Mouse (Mus musculus) urinary bladder, postnatal 36 days (tissue): ENCODE measurements around the gene Pald1.

ENCODE experiments used
- DNase-seq, 2 experiments: peaks; one replicate each; pipeline ENCODE4 v3.0.0; 2022; ENCODE audit warnings: low spot score in 2 of 2, mixed read lengths in 1 of 2

Pald1 gene

DNA sequence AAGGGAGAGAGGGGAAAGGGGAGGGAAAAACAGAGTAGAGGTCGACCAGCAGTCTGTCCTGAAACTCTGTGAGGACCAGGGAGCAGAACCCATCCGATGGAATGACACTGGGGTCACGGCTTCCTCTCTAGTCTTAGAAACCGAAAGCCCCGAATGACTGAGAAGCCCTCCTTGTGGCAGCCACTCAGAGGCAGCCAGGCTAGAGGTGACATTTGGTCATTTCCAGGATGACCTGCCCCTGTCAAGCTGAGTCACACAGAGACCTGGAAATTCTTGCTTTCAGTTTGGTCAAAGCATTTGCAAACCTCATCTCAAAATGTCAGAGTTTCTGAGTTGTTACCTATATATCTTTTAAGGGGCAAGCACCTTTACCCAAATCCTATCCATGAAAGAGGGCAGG is 102.2 kb downstream of the Pald1 start:
- DNase-seq = no peak

DNA sequence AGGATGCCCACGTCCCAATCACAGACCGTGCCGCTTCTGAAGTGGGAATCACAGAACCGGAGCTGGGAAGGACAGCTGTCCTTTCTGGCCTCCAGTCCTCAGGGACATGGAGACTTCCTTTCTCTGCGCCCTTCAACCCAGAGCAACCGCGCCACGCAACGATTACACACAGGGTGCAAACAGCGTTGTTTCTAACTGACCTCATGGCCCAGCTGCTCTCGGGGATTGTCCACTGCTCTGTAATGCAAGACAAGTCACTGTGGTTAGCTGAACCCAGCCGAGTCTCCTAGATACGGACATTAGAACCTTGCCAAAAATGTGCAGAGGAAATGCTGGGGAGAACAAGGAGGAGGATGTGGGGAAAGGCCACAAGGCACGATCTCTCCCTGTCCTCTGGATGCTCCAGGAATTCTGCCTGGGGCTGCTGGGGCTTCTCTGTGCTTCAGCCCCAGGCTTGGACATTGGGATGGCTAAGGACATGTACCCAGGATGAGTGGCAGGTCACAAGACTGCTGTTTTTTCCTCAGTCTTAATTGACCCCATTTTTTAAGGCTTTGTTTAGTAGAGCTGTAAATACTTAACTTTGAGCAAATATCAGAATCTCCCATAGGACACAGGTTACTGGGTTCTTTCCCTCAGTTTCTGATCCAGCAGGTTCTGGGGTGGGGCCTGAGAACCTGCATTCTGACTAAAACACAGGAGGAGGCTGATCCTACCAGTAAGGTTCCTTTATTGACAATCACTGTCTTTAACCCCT is 105.2 kb downstream of the Pald1 start:
- peak in 1 of 2 experiments; percentile 57 for DNase-seq

DNA sequence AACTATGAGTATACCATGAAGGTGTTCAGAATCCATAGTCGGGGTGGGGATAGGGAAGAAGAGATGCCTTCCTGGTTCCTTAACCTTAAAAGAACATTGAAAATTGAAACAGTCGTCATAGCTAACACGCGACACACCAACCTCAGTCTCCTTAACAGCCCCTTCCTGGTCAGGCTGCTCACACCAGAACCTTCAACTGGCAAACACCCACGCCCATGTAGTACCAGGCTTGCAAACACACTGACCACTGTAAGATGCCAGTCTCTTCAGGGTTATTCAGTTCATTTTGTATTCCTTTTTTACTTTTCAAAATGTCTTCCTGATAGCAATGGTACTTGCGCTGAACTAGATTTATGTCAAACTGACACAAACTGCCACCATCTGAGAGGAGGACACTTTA is 106.3 kb downstream of the Pald1 start:
- DNase-seq = no peak

DNA sequence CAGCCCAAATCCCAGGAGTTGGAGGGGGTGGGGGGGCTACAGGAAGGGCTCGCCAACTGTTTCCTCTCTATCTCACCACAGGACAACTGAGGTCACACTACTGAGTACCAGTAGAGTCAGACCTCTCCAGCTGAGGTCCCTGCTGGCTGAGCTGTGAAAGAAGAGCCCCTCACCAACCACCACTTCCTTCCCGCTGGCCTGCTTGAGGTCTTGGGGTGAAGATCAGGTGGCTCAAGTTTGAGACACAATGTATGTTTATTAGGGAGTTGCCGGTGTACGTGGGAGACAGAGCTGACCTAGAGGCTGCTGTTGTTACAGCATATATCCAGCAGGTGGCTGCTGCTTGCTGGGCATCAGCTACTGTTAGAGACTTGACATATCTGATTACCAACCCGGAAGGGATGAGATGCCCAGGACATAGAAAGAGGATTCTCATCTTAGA is 107.6 kb downstream of the Pald1 start:
- DNase-seq = no peak

DNA sequence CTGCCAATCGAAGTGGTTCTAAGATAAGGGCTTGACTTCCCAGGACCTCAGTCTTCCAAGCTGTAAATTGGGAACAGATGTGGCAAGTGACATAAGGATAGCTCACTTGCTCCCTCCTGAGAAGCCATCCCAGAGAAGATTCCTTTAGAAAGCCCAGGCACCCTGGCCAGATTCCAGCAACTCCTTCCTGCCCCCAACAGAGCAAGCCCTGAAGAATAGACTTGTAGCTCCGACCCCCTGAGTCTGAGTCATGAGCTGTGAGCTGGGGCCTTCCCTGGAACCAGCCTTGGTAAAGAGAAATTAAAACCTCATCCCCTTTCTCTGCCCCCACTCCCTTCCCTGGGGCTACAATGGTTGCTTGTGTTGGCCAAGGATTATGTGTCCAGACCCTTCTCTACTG is 108.8 kb downstream of the Pald1 start:
- DNase-seq = no peak

DNA sequence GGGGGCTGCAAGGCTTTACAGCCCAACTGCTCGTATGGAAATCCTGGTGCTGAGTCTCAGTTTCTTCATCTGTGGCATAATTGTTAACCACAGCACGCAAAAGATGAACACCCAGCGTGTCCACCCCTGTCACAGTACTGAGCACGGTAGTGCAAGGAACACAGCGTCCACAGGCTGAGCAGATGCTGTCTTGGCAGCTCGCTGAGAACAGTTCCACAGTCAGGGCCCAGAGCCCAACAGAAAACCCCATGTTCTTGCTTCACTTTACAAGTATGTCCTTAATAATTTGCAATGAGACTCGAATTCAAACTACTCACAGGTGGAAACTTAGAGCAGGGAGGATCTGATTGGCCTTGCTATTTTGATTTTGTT is 109.5 kb downstream of the Pald1 start:
- DNase-seq = peak in 1 of 2 experiments; percentile 43

DNA sequence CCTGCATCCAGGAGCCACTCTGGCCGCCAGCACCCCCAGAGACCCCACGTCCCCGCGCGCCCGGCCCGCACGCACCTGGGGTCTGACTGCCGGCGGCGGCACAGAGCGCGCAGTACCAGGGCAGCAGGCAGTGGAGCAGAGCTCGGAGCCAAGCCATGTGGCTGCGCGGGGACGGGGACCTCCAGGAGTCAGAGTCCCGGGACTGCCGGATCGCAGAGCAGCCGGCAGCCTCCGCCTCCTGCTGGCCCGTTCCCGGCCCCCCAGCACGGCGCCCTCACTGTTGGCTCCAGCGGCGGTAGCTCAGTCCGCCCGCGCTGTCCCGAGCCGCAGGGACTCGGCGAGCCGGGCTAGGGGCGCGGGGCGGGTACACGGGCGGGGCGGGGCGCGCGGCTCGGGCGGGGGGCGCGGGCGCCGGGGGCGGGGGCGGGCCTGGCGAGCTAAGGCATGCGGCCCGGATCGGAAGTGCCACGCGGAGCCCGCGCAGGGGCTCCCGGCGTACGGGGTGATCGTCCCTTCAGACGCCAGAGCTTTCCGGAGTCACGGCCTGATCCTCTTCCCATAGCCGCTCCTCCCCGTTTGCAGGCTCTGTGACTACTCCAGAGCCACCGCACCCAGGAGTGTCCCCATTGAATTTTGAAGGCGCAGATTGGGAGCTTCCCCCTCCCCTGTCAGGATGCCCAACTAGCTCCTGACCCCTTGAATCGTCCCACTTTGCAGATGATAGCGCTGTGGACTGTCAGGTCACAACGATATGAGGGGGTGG is 110.1 kb downstream of the Pald1 start, which contains the start of gene Adamts14:
Adamts14 (minus strand) TSS at position 358 of the 763 bp plus-strand sequence.
- no peak for DNase-seq

DNA sequence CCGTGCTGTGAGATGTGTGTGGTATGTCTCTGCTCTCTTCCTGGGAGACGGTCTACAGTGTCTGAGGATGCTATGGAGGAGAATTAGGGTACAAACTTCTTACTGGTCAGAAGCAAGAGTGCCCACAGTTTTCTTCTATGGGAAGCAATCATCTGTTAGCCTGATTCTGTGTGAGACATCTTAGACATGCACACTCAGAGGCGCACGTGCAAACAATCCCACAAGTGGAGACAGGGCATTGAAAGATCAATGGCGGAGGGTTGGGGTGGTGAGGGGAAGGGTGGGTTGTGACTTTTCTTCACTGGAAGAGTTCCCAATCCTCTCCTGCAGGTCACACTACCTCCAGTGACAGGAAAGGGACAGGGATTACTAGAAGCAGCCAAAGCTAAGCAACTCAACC is 110.7 kb downstream of the Pald1 start:
- no peak for DNase-seq

DNA sequence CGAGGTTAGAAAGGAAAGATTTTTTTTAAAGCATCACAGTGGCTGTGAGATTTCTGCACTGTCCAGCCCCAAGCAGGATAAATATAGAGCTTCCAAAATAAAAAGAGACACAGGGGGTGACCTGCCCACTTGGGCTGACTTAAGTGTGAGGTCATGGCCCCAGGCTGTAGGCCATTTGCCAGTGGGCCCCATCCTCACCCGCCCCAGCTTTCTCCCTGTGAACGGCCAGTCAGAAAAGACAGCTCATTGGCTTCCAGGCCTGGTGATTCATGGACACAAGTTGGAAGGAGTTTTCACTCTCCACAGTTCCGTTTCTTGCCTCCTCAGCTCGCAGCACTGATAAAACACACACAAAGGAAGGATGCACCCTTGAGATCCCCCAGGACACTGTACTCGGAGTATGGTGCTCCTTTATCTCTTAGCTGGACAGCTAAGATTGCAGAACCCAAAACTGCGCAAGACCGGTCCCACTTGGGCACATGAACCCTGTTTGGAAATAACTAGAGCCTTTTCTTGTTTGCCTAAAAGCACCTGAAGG is 111.2 kb downstream of the Pald1 start:
- DNase-seq = no peak
